Mouse (Mus musculus) neural tube, embryonic 12.5 days (tissue): ENCODE measurements at regions not wholly inside any gene's neighbourhood (a gene's known extent, or its start where the extent isn't known, plus 50 kb on each side); places are given as distances from the start of the nearest gene placed in this dataset.

Source experiments
- ATAC-seq: fragments of 200-750 bp; cut with Nextera tagmentation; 2 replicates; pipeline ENCODE4 v1.8.0; 2017; ENCODE audit warnings: low read depth, mild to moderate bottlenecking, moderate TSS enrichment, moderate library complexity; ENCODE audit not compliant: low FRiP score
- H3K27ac ChIP-seq: fragments of 300-500 bp; sonication (generic); 2 replicates; pipeline ENCODE4 v1.5.1; 2016
- H3K27me3 ChIP-seq: fragments of 300-500 bp; sonication (generic); replicated peaks from 2 replicates; pipeline ENCODE4 v1.6.1; 2016; ENCODE audit warnings: mild to moderate bottlenecking
- H3K36me3 ChIP-seq: fragments of 300-500 bp; sonication (generic); 2 replicates; pipeline ENCODE4 v1.6.1; 2016; ENCODE audit warnings: mild to moderate bottlenecking
- H3K4me1 ChIP-seq: fragments of 300-500 bp; sonication (generic); 2 replicates; pipeline ENCODE4 v1.6.1; 2016
- H3K4me2 ChIP-seq: fragments of 300-500 bp; sonication (generic); replicated peaks from 2 replicates; pipeline ENCODE4 v1.6.1; 2016; ENCODE audit warnings: mild to moderate bottlenecking
- H3K4me3 ChIP-seq: fragments of 300-500 bp; sonication (generic); 2 replicates; pipeline ENCODE4 v1.5.1; 2016
- H3K9ac ChIP-seq: fragments of 300-500 bp; sonication (generic); 2 replicates; pipeline ENCODE4 v1.6.1; 2016; ENCODE audit warnings: mild to moderate bottlenecking
- H3K9me3 ChIP-seq: fragments of 300-500 bp; sonication (generic); 2 replicates; pipeline ENCODE4 v1.6.1; 2016; ENCODE audit warnings: mild to moderate bottlenecking
- WGBS: fragments of 180-500 bp; shearing (Covaris S2); methylation state at CpG from one replicate; pipeline ENCODE4 v1.1.7; 2016; 5-methylcytosine and 5-hydroxymethylcytosine counted together

- ATAC-seq = no peak
- Histone ChIP-seq H3K36me3 (no peaks in the 10 kb centered on the region), H3K27me3 (no peaks in the 10 kb centered on the region), H3K4me2 (no peak overlapping the region), H3K9me3 (no peaks in the 10 kb centered on the region), H3K4me1 (no peaks in the 10 kb centered on the region), H3K27ac (no peak overlapping the region), H3K9ac (no peak overlapping the region), H3K4me3 (no peak overlapping the region)
- 86% methylated on average over 1 of the region's 1 CpGs for WGBS
Measured at GRCm38 (mm10) chr6:6779157-6779556, 84.0 kb upstream of the Dlx6 start.

- peak; percentile 50; the same call in 1 of the 2 replicates for ATAC-seq
- 41% methylated on average over 3 of the region's 3 CpGs for WGBS
Measured at GRCm38 (mm10) chr6:6781556-6781955, 81.6 kb upstream of the Dlx6 start.

GRCm38 (mm10) chr6:6785939-6786490 lies 77.1 kb upstream of the Dlx6 start:
- no peaks in the 10 kb centered on the region for H3K27me3 ChIP-seq
- H3K4me1 ChIP-seq = no peaks in the 10 kb centered on the region
- H3K9me3 ChIP-seq = no peaks in the 10 kb centered on the region
- H3K36me3 ChIP-seq = no peaks in the 10 kb centered on the region
- H3K4me3 ChIP-seq = no peak overlapping the region
- ATAC-seq = no peak
- H3K27ac ChIP-seq = no peak overlapping the region
- WGBS = 24% methylated on average over 1 of the region's 1 CpGs
- H3K4me2 ChIP-seq = no peak overlapping the region
- H3K9ac ChIP-seq = no peak overlapping the region

More at GRCm38 (mm10) chr6:6781556-6781955, 81.6 kb upstream of the Dlx6 start:
- Histone ChIP-seq H3K27ac (no peak overlapping the region), H3K4me2 (no peak overlapping the region), H3K4me1 (no peaks in the 10 kb centered on the region), H3K9me3 (no peaks in the 10 kb centered on the region), H3K36me3 (no peaks in the 10 kb centered on the region), H3K9ac (no peak overlapping the region), H3K4me3 (no peak overlapping the region), H3K27me3 (no peaks in the 10 kb centered on the region)

DNA sequence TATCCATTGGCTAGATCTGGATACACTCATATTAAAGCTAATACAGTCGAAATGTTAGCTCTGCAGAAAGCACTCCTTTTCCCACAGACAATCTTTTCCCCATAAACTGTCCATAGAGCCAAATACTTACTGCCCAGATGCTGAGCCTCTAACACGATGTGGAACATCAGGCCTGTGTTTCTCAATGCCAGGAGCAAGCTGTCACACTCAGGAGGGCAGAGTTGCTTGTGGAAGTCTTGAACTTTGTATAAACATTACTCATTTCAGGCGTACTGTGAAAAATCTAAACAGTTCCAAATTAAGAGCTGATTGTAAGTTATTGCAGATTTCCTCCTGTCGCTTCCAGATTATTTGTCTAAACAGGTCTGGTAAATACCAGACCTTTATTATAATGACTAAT lies 75.6 kb upstream of the Dlx6 start:
- no peak for ATAC-seq
- no peaks in the 10 kb centered on the region for H3K27me3 ChIP-seq
- no peaks in the 10 kb centered on the region for H3K9me3 ChIP-seq
- H3K27ac ChIP-seq = no peak overlapping the region
- H3K4me1 ChIP-seq = no peaks in the 10 kb centered on the region
- WGBS = 79% methylated on average over 4 of the region's 4 CpGs
- H3K9ac ChIP-seq = no peak overlapping the region
- H3K36me3 ChIP-seq = no peaks in the 10 kb centered on the region
- H3K4me2 ChIP-seq = no peak overlapping the region
- H3K4me3 ChIP-seq = no peak overlapping the region

DNA sequence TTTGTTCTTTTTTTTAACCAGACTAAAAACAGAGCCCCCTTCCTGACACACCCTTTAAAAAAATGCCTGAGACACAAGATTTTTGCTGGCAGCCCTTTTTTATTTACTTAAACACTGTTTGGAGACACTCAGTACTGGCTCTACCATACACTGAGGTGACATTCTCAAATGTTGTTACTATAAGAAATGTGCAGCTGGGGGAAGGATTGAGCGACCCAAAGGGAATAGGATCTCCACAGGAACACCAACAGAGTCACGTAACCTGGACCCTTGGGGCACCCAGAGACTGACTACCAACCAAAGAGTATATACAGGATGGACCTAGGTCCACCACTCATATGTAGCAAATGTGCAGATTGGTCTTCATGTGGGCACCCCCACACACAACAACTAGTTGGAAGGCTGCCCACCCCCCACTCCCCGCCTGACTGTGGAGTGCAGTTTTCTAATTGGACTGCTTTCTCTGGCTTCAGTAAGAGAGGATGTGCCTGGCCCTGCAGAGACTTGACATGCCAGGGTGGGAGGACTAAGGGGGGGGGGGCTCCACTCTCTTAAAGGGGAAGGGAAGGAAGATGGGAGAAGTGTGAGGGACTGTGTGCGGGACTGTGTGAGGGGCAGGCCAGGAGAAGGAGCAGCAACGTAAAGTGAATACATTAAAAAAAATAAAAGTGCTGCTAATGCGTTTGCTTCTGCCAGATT lies 68.7 kb upstream of the Dlx6 start:
- 71% methylated on average over 6 of the region's 6 CpGs for WGBS
- Histone ChIP-seq H3K9ac (no peak overlapping the region), H3K4me2 (no peak overlapping the region), H3K4me1 (no peaks in the 10 kb centered on the region), H3K36me3 (no peaks in the 10 kb centered on the region), H3K9me3 (no peaks in the 10 kb centered on the region), H3K27me3 (no peaks in the 10 kb centered on the region), H3K27ac (no peak overlapping the region), H3K4me3 (no peak overlapping the region)
- ATAC-seq = no peak

DNA sequence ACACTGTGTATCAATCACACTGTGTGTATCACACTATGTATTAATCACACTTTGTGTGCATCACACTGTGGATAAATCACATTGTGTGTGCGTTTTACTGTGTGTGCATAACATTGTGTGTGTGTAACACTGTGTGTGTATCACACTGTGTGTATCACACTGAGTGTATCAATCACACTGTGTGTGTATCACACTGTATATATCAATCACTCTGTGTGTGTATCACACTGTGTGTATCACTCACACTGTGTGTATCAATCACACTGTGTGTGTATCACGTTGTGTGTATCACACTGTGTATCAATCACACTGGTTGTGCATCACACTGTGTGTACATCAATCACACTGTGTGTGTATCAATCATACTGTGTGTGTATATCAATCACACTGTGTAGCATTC lies 62.8 kb upstream of the Dlx6 start:
- H3K9me3 ChIP-seq = no peaks in the 10 kb centered on the region
- no peak for ATAC-seq
- 96% methylated on average over 2 of the region's 2 CpGs for WGBS
- no peak overlapping the region for H3K4me2 ChIP-seq
- H3K36me3 ChIP-seq = no peaks in the 10 kb centered on the region
- H3K4me3 ChIP-seq = no peak overlapping the region
- H3K27me3 ChIP-seq = no peaks in the 10 kb centered on the region
- H3K4me1 ChIP-seq = no peaks in the 10 kb centered on the region
- H3K27ac ChIP-seq = no peak overlapping the region
- H3K9ac ChIP-seq = no peak overlapping the region

- Histone ChIP-seq H3K27ac (no peak overlapping the region), H3K4me3 (no peak overlapping the region), H3K9ac (no peak overlapping the region), H3K4me2 (no peak overlapping the region), H3K36me3 (no peaks in the 10 kb centered on the region), H3K9me3 (no peaks in the 10 kb centered on the region), H3K27me3 (no peaks in the 10 kb centered on the region), H3K4me1 (no peaks in the 10 kb centered on the region)
- 91% methylated on average over 15 of the region's 15 CpGs for WGBS
- ATAC-seq = no peak
Measured at GRCm38 (mm10) chr6:6801563-6802259, 61.4 kb upstream of the Dlx6 start.
